Mouse (Mus musculus): ENCODE measurements around the gene Agt. TPM values are rescaled to one million over a fixed set of nuclear protein-coding genes. Genes with fewer than 3 reads are reported as not detected.

Gene Agt
- polyA plus RNA-seq (2015; fragmentation: Nextera tagmentation; extraction: Ambion mirVana) = 11.3 and 11.8 TPM in 2 replicates

DNA sequence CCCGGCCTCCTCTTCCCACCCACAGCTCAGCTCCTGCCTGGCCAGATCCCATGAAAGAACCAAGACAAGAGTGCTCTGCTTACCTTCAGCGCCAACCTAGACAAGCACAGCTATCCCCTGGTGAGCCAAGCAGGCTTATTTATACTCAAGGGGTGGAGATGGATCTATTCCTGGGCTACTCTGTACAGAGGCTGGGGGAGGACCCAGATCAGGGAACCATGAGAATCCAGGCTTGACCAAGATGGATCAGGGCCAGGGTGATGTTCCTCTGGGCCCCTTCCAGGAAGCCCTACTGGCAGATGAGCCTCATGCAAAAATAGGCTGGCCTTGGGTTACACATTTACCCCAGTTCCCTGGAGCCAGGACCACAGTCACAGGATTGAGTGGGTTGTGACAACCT lies at the start of gene Agt:
TSS of gene Agt (minus strand) at position 114 of the 400 bp plus-strand sequence.
- 0 out of 2 replicates have a peak within 1 kb of the TSS, but pooled peaks have one; percentile 21 for H3K27ac ChIP-seq (ENCODE audit: low read depth, low read length)
- ATAC-seq = no peak
- H3K4me2 ChIP-seq (replicated peaks; ENCODE audit: low read depth) = no peak within 1 kb of the TSS
- WGBS = 64% methylated on average over 2 of the region's 2 CpGs
- no peak within 1 kb of the TSS for H3K9ac ChIP-seq (ENCODE audit: low read depth, low read length)
- H3K27me3 ChIP-seq (replicated peaks; ENCODE audit: control insufficient read depth, insufficient read depth, low read length) = no peaks in the 10 kb centered on the region
- TF ChIP-seq CTCF (IDR thresholded peaks at IDR 0.05; ENCODE audit: low read depth) = no peak
- H3K9me3 ChIP-seq (ENCODE audit: control insufficient read depth) = no peaks in the 10 kb centered on the region
- no peaks in the 10 kb centered on the region for H3K36me3 ChIP-seq (ENCODE audit: control insufficient read depth, insufficient read depth)
- no peak within 1 kb of the TSS for H3K4me3 ChIP-seq (ENCODE audit: low read depth, low read length)
- no peaks in the 10 kb centered on the region for H3K4me1 ChIP-seq (replicated peaks; ENCODE audit: control insufficient read depth, insufficient read depth, low read length)

DNA sequence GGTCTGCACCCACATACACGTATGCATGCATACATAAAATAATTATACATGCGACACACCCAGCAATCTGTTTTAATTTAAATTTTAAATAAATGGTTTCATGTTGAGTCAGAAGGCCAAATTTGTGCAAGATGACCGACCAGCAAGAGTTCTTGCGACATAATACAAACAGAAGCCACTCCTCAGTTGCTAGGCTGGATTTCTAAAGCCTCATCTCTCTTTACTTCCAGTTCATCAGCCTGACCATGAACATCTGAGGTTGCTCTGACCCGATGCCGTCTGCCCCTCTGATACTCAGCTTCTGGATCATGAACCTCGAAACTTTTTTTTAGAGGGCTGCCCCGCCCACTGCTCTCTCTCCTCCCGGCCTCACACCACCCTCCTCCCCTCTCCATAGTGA lies 48.7 kb upstream of the Agt start:
- Histone ChIP-seq H3K4me1 (replicated peaks; ENCODE audit: control insufficient read depth, insufficient read depth, low read length) (peaks cover 4% of the 10 kb centered on the region; the same call in 1 of the 2 replicates), H3K4me2 (replicated peaks; ENCODE audit: low read depth) (no peak overlapping the region), H3K4me3 (ENCODE audit: low read depth, low read length) (no peak overlapping the region), H3K9ac (ENCODE audit: low read depth, low read length) (no peak overlapping the region), H3K27me3 (replicated peaks; ENCODE audit: control insufficient read depth, insufficient read depth, low read length) (0 out of 2 replicates have a peak, but pooled peaks cover 5% of the 10 kb centered on the region), H3K9me3 (ENCODE audit: control insufficient read depth) (no peaks in the 10 kb centered on the region), H3K27ac (ENCODE audit: low read depth, low read length) (no peak overlapping the region), H3K36me3 (ENCODE audit: control insufficient read depth, insufficient read depth) (no peaks in the 10 kb centered on the region)
- 42% methylated on average over 9 of the region's 9 CpGs for WGBS
- no peak for ATAC-seq
- no peak for TF ChIP-seq CTCF (IDR thresholded peaks at IDR 0.05; ENCODE audit: low read depth)

DNA sequence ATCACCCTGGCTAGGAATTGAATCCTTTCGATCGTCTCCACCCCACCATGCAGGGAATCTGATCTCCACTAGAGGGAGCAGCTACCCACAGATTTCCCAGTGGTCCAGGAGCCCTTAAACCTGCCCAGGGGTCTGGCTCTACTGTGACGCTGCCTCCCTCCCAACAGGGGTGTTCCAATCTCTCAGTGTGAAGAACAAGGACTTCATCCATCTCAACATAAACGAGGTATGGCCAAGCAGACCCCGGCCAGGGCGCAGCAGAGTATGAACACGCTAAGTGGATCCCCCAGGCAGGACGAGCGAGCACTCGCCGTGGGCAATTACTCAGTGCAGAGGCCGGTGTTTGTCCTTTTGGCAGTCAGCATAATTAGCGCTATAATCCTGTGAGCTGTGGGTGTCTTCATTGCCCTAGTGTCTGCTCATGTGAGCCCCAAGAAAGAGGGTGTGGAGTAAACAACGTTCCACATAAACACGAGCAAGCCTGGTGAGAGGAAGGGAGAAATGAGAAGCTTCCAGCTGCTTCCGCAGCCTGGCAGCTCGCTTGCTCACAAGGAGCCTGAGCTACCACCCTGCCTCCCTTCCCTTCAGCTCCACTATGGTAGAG lies 47.9 kb upstream of the Agt start:
- peak; percentile 92 for TF ChIP-seq CTCF (IDR thresholded peaks at IDR 0.05; ENCODE audit: low read depth)
- ATAC-seq = peak; percentile 54; the same call in 1 of the 2 replicates
- no peak overlapping the region for H3K27ac ChIP-seq (ENCODE audit: low read depth, low read length)

GRCm38 (mm10) chr8:124614325-124614724 lies 44.8 kb upstream of the Agt start:
- TF ChIP-seq CTCF (IDR thresholded peaks at IDR 0.05; ENCODE audit: low read depth) = no peak
- H3K9ac ChIP-seq (ENCODE audit: low read depth, low read length) = no peak overlapping the region
- H3K4me3 ChIP-seq (ENCODE audit: low read depth, low read length) = no peak overlapping the region
- WGBS = 65% methylated on average over 5 of the region's 6 CpGs
- peaks cover 4% of the 10 kb centered on the region; the same call in 1 of the 2 replicates for H3K4me1 ChIP-seq (replicated peaks; ENCODE audit: control insufficient read depth, insufficient read depth, low read length)
- no peak for ATAC-seq
- no peak overlapping the region for H3K4me2 ChIP-seq (replicated peaks; ENCODE audit: low read depth)
- H3K36me3 ChIP-seq (ENCODE audit: control insufficient read depth, insufficient read depth) = no peaks in the 10 kb centered on the region
- H3K27me3 ChIP-seq (replicated peaks; ENCODE audit: control insufficient read depth, insufficient read depth, low read length) = 0 out of 2 replicates have a peak, but pooled peaks cover 5% of the 10 kb centered on the region
- H3K27ac ChIP-seq (ENCODE audit: low read depth, low read length) = no peak overlapping the region
- H3K9me3 ChIP-seq (ENCODE audit: control insufficient read depth) = no peaks in the 10 kb centered on the region

More for the DNA sequence above, 47.9 kb upstream of the Agt start:
- 0 out of 2 replicates have a peak, but pooled peaks cover 5% of the 10 kb centered on the region for H3K27me3 ChIP-seq (replicated peaks; ENCODE audit: control insufficient read depth, insufficient read depth, low read length)
- H3K9ac ChIP-seq (ENCODE audit: low read depth, low read length) = 0 out of 2 replicates have a peak overlapping the region, but pooled peaks have one; percentile 8
- H3K4me2 ChIP-seq (replicated peaks; ENCODE audit: low read depth) = peak overlapping the region; percentile 65
- no peaks in the 10 kb centered on the region for H3K9me3 ChIP-seq (ENCODE audit: control insufficient read depth)
- peaks cover 4% of the 10 kb centered on the region; the same call in 1 of the 2 replicates for H3K4me1 ChIP-seq (replicated peaks; ENCODE audit: control insufficient read depth, insufficient read depth, low read length)
- H3K4me3 ChIP-seq (ENCODE audit: low read depth, low read length) = peak overlapping the region; percentile 26; the same call in 1 of the 2 replicates
- 8% methylated on average over 17 of the region's 17 CpGs for WGBS
- no peaks in the 10 kb centered on the region for H3K36me3 ChIP-seq (ENCODE audit: control insufficient read depth, insufficient read depth)

GRCm38 (mm10) chr8:124608972-124609353 lies 39.5 kb upstream of the Agt start:
- H3K9ac ChIP-seq (ENCODE audit: low read depth, low read length) = no peak overlapping the region
- H3K27ac ChIP-seq (ENCODE audit: low read depth, low read length) = no peak overlapping the region
- H3K27me3 ChIP-seq (replicated peaks; ENCODE audit: control insufficient read depth, insufficient read depth, low read length) = no peaks in the 10 kb centered on the region
- no peaks in the 10 kb centered on the region for H3K36me3 ChIP-seq (ENCODE audit: control insufficient read depth, insufficient read depth)
- no peak overlapping the region for H3K4me2 ChIP-seq (replicated peaks; ENCODE audit: low read depth)
- 66% methylated on average over 9 of the region's 9 CpGs for WGBS
- ATAC-seq = no peak
- no peak overlapping the region for H3K4me3 ChIP-seq (ENCODE audit: low read depth, low read length)
- no peaks in the 10 kb centered on the region for H3K9me3 ChIP-seq (ENCODE audit: control insufficient read depth)
- TF ChIP-seq CTCF (IDR thresholded peaks at IDR 0.05; ENCODE audit: low read depth) = no peak
- no peaks in the 10 kb centered on the region for H3K4me1 ChIP-seq (replicated peaks; ENCODE audit: control insufficient read depth, insufficient read depth, low read length)

DNA sequence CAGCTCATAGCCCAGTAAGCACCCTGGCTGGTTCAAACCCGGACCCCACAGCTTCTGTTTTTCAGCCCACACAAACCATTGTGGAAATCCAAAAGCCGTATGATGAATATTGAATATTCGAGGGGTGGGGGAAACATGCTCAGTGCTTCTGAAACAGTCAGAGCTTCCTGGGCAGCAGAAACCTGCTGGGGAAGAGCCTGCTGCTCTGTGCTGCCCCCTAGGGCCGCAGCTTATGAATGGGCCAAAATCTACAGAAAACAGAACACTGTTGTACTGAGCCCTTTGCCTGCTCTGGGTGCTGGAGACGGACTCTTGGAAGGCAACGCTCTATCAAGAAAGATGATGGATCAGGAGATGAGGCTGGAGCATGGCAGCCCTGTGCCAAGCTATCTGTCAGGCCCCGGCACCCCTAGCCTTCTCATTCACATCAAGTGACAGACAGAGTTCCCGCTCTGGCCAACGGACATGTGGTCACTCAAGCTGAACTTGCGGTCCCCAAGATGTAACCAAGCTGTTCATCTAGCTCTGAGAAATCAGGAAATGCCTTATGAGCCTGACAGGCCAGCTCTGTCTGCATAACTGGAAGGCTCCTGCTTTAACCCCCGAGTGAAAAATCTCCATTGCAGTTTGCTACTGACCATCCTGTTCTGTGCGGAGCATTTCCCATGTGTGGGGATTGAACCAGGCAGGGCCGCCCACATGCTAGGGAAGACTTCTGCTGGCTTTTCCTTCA lies 38.9 kb upstream of the Agt start:
- no peak overlapping the region for H3K27ac ChIP-seq (ENCODE audit: low read depth, low read length)
- WGBS = 68% methylated on average over 13 of the region's 13 CpGs
- no peak for ATAC-seq
- no peaks in the 10 kb centered on the region for H3K36me3 ChIP-seq (ENCODE audit: control insufficient read depth, insufficient read depth)
- H3K27me3 ChIP-seq (replicated peaks; ENCODE audit: control insufficient read depth, insufficient read depth, low read length) = no peaks in the 10 kb centered on the region
- H3K4me1 ChIP-seq (replicated peaks; ENCODE audit: control insufficient read depth, insufficient read depth, low read length) = no peaks in the 10 kb centered on the region
- H3K4me2 ChIP-seq (replicated peaks; ENCODE audit: low read depth) = no peak overlapping the region
- peak; percentile 73 for TF ChIP-seq CTCF (IDR thresholded peaks at IDR 0.05; ENCODE audit: low read depth)
- H3K4me3 ChIP-seq (ENCODE audit: low read depth, low read length) = no peak overlapping the region
- no peak overlapping the region for H3K9ac ChIP-seq (ENCODE audit: low read depth, low read length)
- no peaks in the 10 kb centered on the region for H3K9me3 ChIP-seq (ENCODE audit: control insufficient read depth)

Data from intestine, postnatal 0 days (tissue).